Mouse (Mus musculus): ENCODE measurements around the gene Tmie. TPM values are rescaled to one million over a fixed set of nuclear protein-coding genes. Genes with fewer than 3 reads are reported as not detected.

The Tmie gene
- polyA plus RNA-seq (2015; fragmentation: Nextera tagmentation; extraction: Ambion mirVana): 1.1 and 1.3 TPM in 2 replicates

DNA sequence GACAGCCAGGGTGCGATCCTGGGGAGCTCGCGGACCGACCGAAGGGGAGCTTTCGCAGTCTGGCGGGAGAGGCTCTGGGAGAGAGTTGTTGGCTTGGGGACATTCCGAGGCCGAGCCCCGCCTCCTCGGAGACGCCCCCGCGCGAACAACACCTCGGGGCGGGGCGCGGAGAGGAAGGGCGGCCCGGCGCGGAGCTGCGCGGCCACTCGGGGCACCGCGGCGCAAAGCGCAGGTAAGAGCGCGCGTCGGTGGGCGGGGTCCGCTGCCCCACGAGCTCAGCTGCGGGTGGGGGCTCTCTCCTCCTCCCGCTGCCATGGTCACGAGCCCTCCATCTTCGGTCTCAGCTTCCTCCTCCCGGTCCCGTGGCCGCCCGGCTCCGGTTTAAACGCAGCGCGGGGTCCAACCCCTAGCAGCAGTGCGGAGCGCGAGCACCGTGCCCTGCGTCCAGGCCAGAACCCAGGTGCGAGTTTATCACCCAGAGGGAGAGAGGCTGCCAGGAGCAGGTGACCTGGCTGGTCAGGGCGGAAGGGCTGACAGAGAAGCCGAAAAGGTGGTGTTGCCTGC lies at the start of gene Tmie:
TSS of gene Tmie (minus strand) at position 116 of the 564 bp plus-strand sequence.
- peak within 1 kb of the TSS; percentile 64 for H3K27ac ChIP-seq
- peak; percentile 80 for ATAC-seq (ENCODE audit: borderline replicate concordance, extremely low read depth, low FRiP score, low TSS enrichment)

DNA sequence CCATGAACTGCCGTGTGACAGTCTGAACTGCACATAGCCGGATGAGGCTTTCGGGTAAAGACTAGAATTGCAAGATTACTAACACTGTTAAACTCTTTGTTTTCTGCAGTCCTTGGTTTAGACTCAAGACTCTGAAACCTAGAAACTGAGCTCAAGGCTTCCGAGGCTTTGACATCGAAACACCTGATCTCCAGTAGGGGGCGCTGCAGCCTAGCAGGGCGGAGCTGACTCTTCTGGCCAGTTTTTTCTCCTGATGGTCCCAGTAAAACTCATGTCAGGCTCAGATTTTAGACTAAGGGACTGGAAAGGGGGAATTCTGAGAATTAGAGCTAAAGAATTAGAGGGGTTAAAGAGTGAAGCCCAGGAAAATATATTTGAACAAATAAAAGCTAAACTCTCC lies 42.8 kb upstream of the Tmie start:
- Histone ChIP-seq H3K27ac (no peak overlapping the region), H3K36me3 (no peaks in the 10 kb centered on the region), H3K9ac (no peak overlapping the region), H3K9me3 (no peaks in the 10 kb centered on the region), H3K27me3 (no peaks in the 10 kb centered on the region), H3K4me3 (no peak overlapping the region), H3K4me1 (no peaks in the 10 kb centered on the region), H3K4me2 (no peak overlapping the region)
- 14% methylated on average over 7 of the region's 7 CpGs for WGBS
- no peak for ATAC-seq (ENCODE audit: borderline replicate concordance, extremely low read depth, low FRiP score, low TSS enrichment)

More for the DNA sequence above, at the start of gene Tmie:
- Histone ChIP-seq H3K9me3 (no peaks in the 10 kb centered on the region), H3K4me1 (peaks cover 21% of the 10 kb centered on the region), H3K4me3 (peak within 1 kb of the TSS; percentile 56), H3K9ac (peak within 1 kb of the TSS; percentile 49), H3K27me3 (peaks cover 9% of the 10 kb centered on the region; the same call in 1 of the 2 replicates), H3K4me2 (peak within 1 kb of the TSS; percentile 92), H3K36me3 (no peaks in the 10 kb centered on the region)
- WGBS: under 1% methylated on average over 56 of the region's 57 CpGs

DNA sequence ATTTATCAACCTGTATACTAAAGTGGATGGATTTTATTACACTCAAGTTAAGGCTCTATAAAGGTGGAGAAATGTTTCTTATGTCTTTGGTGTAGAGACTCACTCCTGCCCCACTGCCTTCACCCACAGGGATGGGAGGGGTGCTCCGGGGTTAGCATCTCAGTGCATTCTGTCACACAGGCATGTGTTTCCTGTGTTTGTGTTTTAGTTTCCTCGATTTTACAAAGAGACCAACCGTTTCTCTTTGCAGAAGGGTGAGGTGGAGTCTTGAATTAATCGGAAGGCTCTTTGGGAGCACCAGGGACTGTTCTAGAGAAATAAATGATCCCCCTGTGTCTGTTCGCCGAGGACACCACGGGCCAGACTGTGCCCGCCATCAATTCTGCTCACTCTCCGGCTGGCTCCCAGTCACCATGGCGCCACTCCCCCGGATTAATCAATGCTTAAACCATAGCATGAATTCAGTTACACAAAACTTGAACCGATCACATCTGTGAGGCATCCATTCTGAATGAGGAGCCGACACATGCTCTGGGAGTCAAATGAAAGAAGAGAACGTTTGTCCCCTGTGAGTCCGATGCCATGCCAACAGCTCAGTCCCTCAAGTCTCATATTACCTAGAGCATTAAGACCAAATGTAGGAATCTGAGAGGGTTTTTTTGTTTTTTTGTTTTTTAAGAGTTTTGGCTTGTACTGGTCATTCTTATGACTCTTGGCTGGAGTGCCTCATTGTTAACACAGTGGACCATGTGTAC lies 40.9 kb upstream of the Tmie start:
- Histone ChIP-seq H3K4me3 (no peak overlapping the region), H3K9me3 (no peaks in the 10 kb centered on the region), H3K27ac (peak overlapping the region; percentile 51), H3K27me3 (no peaks in the 10 kb centered on the region), H3K36me3 (no peaks in the 10 kb centered on the region), H3K9ac (no peak overlapping the region), H3K4me1 (no peaks in the 10 kb centered on the region), H3K4me2 (no peak overlapping the region)
- no peak for ATAC-seq (ENCODE audit: borderline replicate concordance, extremely low read depth, low FRiP score, low TSS enrichment)
- 54% methylated on average over 15 of the region's 15 CpGs for WGBS

DNA sequence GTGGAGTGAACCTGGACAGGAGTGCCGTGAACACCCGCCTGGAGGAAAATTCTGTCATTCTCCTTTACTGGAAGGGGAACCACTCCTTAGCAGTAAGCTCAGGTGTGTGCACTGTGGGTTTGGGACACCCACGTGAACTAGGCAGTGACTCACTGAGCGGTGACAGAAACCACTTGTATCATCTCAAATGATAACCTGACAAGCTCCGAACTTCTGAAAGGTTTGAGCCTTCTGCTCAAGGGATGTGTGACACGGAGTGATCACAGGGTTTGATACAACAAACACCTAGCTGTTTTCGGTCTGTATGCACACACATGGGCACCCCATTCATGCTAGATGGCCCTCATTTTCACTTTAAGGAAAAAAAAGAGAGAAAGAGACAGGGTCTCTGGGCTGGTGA lies 36.9 kb upstream of the Tmie start, which contains the start of gene Fam240a:
TSS of gene Fam240a (minus strand) at position 76 of the 400 bp plus-strand sequence.
- H3K4me1 ChIP-seq: no peaks in the 10 kb centered on the region
- WGBS: 83% methylated on average over 7 of the region's 7 CpGs
- no peak within 1 kb of the TSS for H3K4me2 ChIP-seq
- no peak within 1 kb of the TSS for H3K4me3 ChIP-seq
- H3K36me3 ChIP-seq: no peaks in the 10 kb centered on the region
- no peak for ATAC-seq (ENCODE audit: borderline replicate concordance, extremely low read depth, low FRiP score, low TSS enrichment)
- H3K9ac ChIP-seq: no peak within 1 kb of the TSS
- no peaks in the 10 kb centered on the region for H3K9me3 ChIP-seq
- H3K27me3 ChIP-seq: no peaks in the 10 kb centered on the region
- no peak within 1 kb of the TSS for H3K27ac ChIP-seq

DNA sequence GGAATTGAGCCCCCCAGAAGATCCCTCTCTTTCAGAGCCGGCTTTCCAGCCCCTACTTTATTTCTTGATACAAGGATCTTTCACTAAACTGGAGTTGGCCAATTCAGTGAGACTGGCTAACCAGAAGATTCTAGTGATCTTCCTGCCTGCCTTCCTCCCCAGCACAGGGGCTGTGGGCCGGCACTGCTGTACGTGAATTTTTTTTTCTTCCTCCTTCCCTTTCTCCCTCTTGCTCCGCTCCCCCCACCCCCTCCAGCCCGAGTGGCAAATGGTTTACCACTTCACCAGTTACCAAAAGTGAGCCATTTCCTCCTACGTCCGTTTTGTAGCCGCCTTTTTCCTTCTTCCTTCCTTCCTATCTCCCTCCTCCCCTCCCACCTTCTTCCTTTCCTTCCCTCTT lies 35.6 kb upstream of the Tmie start:
- no peaks in the 10 kb centered on the region for H3K27me3 ChIP-seq
- H3K9ac ChIP-seq: no peak overlapping the region
- H3K4me1 ChIP-seq: no peaks in the 10 kb centered on the region
- no peak overlapping the region for H3K4me2 ChIP-seq
- H3K4me3 ChIP-seq: no peak overlapping the region
- no peak overlapping the region for H3K27ac ChIP-seq
- 42% methylated on average over 8 of the region's 8 CpGs for WGBS
- no peaks in the 10 kb centered on the region for H3K36me3 ChIP-seq
- H3K9me3 ChIP-seq: no peaks in the 10 kb centered on the region
- ATAC-seq (ENCODE audit: borderline replicate concordance, extremely low read depth, low FRiP score, low TSS enrichment): no peak

DNA sequence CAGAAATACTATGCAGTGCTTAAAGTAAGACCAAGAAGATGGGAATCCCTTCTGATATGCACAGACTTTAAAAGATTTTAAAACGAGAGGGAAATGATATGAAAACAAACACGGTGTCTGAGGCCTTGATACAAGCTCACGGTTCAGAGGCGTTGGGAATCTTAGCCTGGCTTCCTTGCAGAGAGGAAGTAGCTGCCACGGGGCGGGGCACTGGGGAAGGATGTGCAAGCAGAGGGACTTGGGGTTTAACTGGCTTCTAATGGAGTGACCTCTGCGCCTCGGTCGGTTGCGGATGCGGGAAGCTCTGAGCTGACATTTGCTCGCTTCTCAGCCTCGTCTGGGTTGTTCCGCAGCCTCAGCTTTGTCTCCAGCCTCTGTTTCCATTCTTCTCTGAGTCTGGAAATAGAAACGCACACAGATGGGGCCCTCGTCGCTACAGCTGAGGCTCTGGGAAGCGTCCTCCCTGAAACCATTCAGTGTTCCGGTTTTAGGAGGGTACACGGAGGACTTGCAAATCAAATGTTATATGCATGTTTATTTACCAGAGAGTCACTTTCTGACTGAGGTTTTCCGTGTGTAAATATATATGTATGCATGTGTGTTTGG lies 34.8 kb upstream of the Tmie start:
- ATAC-seq (ENCODE audit: borderline replicate concordance, extremely low read depth, low FRiP score, low TSS enrichment): no peak
- 52% methylated on average over 21 of the region's 21 CpGs for WGBS
- no peak overlapping the region for H3K4me2 ChIP-seq

DNA sequence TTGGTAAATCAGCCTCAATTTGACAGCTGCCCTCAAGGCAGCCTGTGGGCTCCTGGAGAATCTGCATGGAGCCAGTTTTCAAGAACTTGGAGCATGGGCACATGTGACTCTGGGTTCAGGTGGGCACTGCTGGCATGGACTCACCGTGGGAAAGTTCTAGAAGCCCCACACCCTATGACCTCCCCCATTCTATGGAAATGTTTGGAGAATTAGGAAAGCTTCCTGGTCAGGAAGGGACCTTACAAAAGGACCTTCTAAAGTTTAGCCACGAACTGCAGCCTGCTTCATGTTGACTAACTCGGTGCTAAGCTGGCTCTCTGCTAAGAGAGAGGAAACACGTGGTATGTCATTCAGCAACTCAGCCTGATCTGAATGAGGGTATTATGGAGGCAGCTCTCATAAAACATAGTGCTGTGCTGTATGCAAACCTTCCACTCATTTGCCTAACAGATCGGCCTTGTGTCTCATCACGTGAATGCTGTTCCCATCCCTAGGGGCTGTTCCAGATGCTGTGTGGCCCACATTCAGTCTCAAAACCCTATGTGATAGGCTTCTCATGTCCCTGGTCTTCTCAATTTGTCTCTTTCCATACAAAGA lies 29.6 kb upstream of the Tmie start:
- no peaks in the 10 kb centered on the region for H3K4me1 ChIP-seq
- no peak for ATAC-seq (ENCODE audit: borderline replicate concordance, extremely low read depth, low FRiP score, low TSS enrichment)
- H3K27ac ChIP-seq: no peak overlapping the region
- H3K4me2 ChIP-seq: no peak overlapping the region
- no peaks in the 10 kb centered on the region for H3K36me3 ChIP-seq
- no peaks in the 10 kb centered on the region for H3K27me3 ChIP-seq
- no peak overlapping the region for H3K4me3 ChIP-seq
- H3K9me3 ChIP-seq: no peaks in the 10 kb centered on the region
- WGBS: 71% methylated on average over 6 of the region's 6 CpGs
- H3K9ac ChIP-seq: no peak overlapping the region

More for the DNA sequence above, 34.8 kb upstream of the Tmie start:
- Histone ChIP-seq H3K9me3 (no peaks in the 10 kb centered on the region), H3K27ac (no peak overlapping the region), H3K27me3 (no peaks in the 10 kb centered on the region), H3K4me3 (no peak overlapping the region), H3K4me1 (no peaks in the 10 kb centered on the region), H3K36me3 (no peaks in the 10 kb centered on the region), H3K9ac (no peak overlapping the region)

DNA sequence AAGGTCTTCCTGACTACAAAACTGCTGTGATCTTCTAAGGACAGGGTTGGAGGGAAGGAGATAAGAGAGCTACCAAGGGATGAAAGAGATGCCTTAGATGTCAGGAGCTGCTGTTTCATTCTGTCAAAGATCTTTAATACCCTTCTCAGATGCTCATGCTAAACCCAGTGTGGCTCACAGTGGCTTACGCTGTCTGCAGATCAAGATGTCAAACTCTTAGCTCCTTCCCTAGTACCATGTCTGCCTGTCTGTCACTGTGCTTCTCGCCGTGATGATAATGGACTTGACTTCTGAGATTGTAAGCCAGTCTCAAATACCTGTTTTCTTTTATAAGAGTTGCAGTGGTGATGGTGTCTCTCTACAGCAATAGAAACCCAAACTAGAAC lies 28.7 kb upstream of the Tmie start:
- H3K36me3 ChIP-seq: no peaks in the 10 kb centered on the region
- H3K4me3 ChIP-seq: no peak overlapping the region
- 85% methylated on average over 3 of the region's 3 CpGs for WGBS
- no peak overlapping the region for H3K4me2 ChIP-seq
- H3K9ac ChIP-seq: no peak overlapping the region
- no peaks in the 10 kb centered on the region for H3K4me1 ChIP-seq
- no peak overlapping the region for H3K27ac ChIP-seq
- ATAC-seq (ENCODE audit: borderline replicate concordance, extremely low read depth, low FRiP score, low TSS enrichment): no peak
- H3K9me3 ChIP-seq: no peaks in the 10 kb centered on the region
- H3K27me3 ChIP-seq: no peaks in the 10 kb centered on the region

DNA sequence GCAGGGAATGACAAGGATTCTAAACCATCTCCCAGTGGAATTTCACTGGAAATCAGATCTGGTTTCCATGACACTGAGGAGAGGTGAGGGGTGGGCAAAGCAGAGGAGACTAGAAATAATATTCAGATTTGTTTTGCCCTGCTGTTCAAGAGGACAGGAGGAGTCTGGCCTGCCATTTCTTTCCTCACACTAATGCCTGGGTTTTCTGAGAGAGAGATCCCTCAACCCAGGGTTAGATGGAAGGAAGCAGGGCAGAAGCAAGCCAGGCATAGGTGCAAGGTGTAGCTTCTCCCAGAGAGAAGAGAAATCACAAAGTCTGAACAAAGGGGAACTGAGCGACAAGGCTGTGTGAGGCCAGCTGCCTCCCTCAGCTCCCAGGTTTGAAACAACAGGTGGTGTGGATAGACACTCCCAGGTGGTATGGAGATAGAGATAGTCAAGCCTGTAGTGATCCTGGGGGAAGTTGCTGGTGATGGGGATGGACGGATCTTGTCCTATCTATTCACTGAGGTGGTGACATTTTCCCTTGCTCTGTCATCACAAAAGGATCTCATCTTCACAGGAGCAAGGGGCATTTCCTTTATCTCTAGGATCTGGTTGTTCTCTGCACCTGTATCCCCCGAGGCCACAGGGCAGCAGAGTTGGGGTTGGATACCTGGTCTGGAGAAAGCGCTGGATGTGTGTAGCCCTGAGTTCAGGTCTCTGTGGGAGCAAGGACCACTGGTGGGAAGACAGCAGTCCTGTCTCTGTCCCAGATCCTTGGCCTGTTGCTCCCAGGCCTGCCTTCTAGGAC lies 28.1 kb upstream of the Tmie start:
- Histone ChIP-seq H3K9me3 (no peaks in the 10 kb centered on the region), H3K4me3 (no peak overlapping the region), H3K9ac (no peak overlapping the region), H3K4me1 (no peaks in the 10 kb centered on the region), H3K27me3 (no peaks in the 10 kb centered on the region), H3K4me2 (no peak overlapping the region), H3K36me3 (no peaks in the 10 kb centered on the region), H3K27ac (no peak overlapping the region)
- 77% methylated on average over 4 of the region's 4 CpGs for WGBS
- ATAC-seq (ENCODE audit: borderline replicate concordance, extremely low read depth, low FRiP score, low TSS enrichment): no peak

DNA sequence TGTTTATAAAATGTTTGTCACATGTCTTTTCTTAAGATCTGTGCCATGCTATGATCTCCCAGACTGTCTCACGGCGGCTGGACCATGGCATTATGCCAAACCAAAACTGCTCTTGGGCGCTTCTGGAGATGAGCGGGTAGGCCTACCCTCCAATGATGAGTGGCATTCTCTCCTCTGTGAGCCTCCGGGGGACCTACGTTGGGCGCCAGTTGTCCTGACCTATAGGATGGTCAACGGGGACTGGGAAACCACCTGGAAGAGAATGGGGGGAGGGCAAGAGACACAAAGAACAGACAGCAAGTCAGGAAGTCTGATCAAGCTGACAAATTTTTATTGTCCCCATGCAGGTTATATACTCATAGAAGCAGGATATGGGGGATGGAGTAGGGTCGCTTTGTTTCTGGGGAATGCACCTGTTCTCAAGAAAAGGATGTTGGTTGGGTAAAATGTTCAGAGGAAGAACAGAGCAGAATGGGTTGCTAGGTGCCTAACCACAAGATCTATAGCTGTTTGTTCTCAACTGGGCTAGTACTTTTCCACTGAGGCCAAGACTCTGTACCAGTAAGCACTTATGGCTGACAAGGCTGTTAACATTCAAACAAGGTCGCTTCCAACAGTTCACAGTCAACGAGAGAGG lies 27.4 kb upstream of the Tmie start:
- Histone ChIP-seq H3K4me2 (no peak overlapping the region), H3K27me3 (no peaks in the 10 kb centered on the region), H3K4me1 (no peaks in the 10 kb centered on the region), H3K9ac (no peak overlapping the region), H3K36me3 (no peaks in the 10 kb centered on the region), H3K27ac (no peak overlapping the region), H3K9me3 (no peaks in the 10 kb centered on the region), H3K4me3 (no peak overlapping the region)
- 86% methylated on average over 11 of the region's 11 CpGs for WGBS
- ATAC-seq (ENCODE audit: borderline replicate concordance, extremely low read depth, low FRiP score, low TSS enrichment): no peak

DNA sequence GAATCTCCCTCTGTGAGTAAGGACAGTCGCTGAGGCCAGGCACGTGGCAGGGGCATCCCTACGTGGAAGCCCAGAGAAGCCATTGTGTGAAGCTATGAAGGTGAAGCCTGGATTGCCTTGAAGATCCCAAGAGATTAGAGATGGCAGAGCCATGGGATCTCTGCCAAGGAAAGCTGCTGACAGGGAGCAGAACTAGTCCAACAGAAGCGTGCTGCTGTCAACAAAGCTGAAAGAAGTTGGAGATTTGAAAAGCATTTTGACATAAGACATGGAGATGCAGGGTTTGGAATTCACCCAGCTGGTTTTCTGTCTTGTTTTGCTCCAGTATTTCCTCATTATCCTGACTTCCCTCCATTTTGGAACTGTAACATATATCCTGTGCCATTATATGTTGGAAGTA lies 22.4 kb upstream of the Tmie start:
- Histone ChIP-seq H3K27me3 (no peaks in the 10 kb centered on the region), H3K27ac (no peak overlapping the region), H3K4me2 (no peak overlapping the region), H3K4me1 (no peaks in the 10 kb centered on the region), H3K9me3 (no peaks in the 10 kb centered on the region), H3K4me3 (no peak overlapping the region), H3K36me3 (no peaks in the 10 kb centered on the region), H3K9ac (no peak overlapping the region)
- ATAC-seq (ENCODE audit: borderline replicate concordance, extremely low read depth, low FRiP score, low TSS enrichment): no peak
- WGBS: 75% methylated on average over 4 of the region's 4 CpGs

All from lung, embryonic 15.5 days (tissue).